Mouse (Mus musculus): ENCODE measurements around the gene Dph2. TPM values are rescaled to one million over a fixed set of nuclear protein-coding genes. Genes with fewer than 3 reads are reported as not detected.

The Dph2 gene
- total RNA-seq, 2 experiments from 2014 or later, result 10.3 to 13.0 TPM

DNA sequence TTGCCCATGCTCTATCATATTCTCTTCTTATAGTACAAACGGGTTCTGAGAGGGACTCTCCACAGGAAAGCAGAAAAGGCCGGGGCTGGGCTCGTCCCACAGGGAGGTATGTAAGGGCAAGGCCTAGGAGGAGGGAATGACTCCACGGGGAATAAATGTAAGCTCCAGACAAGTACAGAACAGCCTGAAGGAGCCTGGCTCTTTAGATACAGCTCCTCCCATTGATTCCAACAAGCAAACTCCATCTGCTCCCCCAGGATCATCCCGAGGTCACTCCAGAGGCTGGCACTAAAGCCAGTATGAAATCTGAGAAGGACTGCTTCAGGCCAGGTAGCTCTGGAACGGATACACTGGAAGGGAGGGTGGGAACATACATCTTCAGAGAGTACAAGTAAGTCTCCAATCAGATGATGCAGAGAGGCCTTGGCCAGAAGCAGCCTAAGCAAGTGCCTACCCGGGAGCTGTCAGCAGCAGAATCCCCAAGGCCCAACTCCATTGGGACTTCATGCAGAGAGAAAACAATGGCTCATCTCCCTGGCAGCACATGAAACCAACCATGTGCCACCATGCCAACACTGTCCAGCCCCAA, 20.9 kb upstream of the Dph2 start:
- no peak for ATAC-seq (replicated peaks; ENCODE audit: poor library complexity)

DNA sequence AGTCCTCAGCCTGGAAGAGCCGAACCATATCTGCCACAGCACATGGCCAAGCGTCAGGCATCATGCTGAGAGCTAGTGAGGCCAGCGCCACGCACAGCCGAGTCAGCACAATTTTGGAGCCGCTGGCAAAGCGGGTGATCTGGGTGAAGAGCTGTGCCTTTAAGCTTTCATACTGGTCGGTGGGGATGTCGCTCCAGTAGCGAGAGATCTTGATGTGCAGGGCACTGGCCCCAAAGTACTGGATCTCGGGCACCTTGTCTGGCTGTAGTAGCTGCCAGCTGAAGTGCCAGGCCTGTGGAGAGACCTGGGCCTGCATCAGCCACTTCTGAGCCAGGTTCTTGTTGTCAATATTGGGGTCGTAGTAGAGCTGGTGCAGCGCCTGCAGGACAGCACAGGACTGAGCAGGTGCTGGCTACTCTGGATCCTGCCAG, 20.3 kb upstream of the Dph2 start:
- no peak for ATAC-seq (replicated peaks; ENCODE audit: poor library complexity)

DNA sequence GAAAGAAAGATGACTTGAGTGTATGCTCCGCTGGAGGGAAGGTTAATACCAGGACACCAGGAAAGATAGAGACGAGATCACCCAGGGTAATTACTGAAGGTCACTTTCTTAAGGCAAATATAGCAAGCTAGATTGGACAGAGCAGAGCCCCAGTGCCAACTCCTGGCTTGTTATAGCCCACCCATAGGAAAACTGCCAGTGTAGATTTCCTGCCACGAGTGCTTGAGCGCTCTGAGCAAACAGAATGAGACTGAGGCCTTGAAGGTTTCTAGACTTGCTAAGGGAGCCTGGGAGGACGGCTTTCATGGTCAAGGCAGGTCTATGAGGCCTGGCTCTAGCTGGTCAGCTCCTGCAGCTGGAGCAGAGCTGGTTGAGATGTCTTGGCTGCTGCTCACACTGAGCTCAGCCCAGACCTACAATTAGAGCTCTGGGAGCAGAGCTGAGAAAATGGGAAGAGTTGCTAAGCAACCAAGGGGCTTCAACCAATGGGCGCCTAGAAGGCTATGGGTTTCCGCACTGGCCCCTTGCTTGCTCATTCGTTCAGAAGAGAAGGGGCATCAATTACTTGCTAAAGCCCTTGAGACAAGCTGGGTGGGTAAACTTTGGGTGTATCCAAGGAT, 17.1 kb upstream of the Dph2 start:
- ATAC-seq (replicated peaks; ENCODE audit: poor library complexity), result no peak

DNA sequence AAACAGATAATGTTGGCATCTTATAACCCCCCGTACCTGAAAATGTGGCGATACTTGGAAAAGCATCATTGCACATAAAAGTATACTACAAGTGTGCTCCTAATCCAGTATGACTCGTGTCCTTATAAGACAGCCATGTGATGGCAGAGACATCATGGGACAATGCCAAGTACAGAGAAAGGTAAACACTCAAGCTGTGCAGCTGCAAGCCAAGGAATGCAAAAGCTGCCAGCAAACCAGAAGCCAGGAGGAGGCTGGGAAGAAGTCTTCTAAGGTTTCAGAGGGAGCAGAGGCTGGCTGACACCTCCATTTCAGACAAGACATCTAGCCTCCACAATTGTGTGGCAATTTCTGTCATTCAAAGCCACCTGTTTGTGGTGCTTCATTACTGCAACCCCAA, 14.4 kb upstream of the Dph2 start:
- no peak for ATAC-seq (replicated peaks; ENCODE audit: poor library complexity)

DNA sequence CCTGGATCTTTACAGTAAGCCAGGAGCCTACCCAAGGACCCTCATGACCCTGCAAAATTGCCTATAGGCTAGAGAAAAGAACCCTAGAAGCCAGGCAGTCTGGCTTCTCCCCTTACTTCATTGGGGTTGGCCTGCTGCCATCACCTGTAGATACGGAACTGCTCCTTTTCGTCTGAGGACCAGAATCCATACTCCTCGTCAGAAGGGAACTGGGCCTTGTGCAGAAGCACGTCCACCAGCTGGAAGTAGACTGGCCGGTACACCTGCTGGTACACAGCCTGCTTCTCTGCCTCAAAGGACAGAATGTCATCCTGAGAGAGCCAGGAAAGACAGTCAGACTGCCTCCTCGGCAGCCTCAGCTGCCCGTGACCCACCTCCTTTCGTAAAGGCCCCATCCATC, 12.9 kb upstream of the Dph2 start:
- ATAC-seq (replicated peaks; ENCODE audit: poor library complexity), result no peak

DNA sequence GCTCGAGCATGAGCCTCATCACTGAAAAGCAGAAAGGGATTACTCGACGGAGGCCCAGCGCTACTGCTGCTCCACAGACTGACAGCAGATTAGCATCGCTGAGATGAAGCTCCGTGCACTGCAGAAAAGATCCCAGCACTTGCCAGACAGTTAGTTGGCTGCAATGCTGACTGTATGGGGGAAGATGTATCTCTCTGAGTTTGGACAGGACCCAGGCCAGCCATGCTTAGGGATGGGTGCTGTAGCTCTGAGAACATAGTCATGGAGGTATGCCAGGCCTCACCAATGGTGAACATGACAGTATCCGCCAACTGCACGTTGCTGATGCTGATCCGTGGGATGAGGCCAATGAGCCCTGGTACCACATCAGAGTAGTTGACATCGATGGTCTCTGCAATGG, 12.3 kb upstream of the Dph2 start:
- ATAC-seq (replicated peaks; ENCODE audit: poor library complexity), result no peak

DNA sequence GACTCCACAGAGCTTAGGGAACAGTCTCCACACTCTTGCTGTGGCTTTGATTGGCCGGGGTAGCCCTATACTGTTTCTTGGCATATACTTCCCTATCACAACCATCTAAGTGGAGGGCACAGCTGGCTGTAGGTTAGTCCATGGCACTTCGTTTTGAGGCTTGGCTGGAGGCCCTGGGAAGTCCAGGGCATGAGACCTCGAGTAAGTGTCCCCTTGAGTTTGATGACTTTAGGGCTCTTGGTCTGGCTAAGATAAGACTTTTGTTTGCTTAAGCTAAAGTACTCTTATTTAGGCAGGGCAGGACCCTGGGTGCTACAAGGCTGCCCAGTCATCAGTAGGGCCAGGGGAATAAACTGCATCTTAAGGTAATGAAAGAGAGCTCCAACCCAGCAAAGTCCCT, 6.3 kb upstream of the Dph2 start:
- no peak for ATAC-seq (replicated peaks; ENCODE audit: poor library complexity)

DNA sequence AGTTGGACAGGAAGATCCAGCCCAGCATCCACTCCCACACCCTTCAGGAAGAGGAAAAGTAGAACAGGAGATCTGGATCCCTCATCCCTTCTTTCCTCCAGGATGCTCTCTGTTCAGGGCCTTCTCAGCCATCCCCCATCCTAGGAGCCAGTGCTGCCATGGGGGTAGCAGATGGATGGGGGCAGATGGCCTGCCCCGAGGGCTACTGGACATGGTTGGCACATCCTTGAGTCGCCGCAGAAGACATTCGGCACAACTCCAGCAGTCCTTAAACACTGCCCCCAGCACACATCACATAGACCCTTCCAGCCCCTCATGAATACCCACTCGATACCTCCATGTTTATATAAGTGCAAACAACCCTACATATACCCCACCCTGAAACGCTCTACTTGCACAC, 4.2 kb upstream of the Dph2 start:
- ATAC-seq (replicated peaks; ENCODE audit: poor library complexity), result no peak

DNA sequence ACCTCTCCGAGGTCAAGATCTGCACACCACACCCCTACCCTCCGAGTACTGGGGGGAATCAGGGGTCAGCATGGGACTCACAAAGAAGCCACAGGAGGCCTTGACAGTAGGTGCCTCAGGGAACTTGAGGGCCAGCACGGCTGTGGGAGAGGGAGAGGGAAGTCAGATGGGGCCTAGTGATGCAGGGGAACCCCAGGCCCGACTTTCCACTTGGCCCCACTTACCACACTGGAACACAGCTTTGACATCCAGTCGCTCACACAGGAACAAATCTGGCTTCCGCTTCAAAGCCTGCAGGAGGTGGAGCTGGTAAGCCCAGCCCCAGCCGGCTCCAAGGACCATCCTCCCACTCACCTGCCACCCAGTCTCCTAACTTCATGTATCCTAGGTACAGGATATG, 3.5 kb upstream of the Dph2 start:
- ATAC-seq (replicated peaks; ENCODE audit: poor library complexity), result no peak

DNA sequence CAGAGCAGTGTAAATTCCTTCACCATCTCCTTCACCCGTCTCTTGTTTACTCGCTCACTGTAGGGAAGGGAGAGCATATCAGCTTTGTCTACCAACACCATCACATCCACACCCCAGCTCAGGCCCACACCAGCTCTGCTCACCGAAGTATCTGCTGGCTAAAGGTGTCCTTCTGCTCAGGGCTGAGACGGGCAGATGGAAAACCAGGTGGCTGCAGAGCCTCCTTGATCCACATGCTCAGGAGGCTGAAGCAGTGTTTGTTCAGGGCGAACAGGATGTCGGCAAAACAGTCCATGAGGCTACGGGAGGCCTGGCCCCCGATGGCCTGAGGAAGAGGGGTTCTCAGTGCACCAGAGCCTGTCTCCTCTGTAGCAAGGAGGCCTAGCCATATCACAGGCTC, 2.8 kb upstream of the Dph2 start:
- ATAC-seq (replicated peaks; ENCODE audit: poor library complexity), result no peak

DNA sequence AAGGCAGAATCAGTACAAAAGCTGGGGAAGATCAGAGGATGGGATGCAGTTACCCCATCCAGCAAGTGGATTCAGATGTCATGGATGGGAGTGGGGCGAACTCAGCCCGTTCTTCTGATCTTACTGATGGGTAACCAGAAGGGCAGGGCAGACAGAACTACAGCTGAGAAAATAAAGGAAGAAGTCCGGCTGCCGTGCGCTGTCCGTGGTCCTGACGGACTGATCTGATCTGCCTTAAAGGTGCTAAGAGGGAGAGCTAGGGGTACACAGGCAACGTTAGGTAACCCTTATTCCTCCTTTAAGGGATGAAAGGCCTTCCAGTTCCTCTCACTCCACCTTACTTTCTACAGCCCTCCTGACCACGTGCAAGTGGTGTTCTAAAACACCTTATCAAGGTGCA, 1.5 kb upstream of the Dph2 start:
- peak; percentile 57 for ATAC-seq (replicated peaks; ENCODE audit: poor library complexity)

DNA sequence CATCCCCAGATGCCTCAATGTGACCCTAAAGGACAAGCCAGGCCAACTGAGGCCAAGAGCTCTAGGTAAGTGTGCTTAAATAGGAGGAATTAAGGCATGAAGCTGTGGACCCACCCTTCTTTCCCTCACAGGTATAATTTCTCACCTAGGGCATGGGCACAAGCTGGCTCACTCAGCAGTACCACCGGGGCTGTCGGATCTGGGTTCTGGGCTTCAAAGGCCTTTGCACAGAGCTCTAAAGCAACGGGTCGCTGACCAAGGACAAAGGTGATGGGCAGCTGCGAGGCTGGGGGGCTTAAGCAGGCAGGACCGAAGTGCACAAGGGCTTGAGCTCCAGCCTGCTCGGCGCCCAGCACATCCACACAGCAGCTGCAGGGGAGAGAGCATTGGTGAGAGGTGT, 1.1 kb downstream of the Dph2 start:
- ATAC-seq (replicated peaks; ENCODE audit: poor library complexity), result no peak

DNA sequence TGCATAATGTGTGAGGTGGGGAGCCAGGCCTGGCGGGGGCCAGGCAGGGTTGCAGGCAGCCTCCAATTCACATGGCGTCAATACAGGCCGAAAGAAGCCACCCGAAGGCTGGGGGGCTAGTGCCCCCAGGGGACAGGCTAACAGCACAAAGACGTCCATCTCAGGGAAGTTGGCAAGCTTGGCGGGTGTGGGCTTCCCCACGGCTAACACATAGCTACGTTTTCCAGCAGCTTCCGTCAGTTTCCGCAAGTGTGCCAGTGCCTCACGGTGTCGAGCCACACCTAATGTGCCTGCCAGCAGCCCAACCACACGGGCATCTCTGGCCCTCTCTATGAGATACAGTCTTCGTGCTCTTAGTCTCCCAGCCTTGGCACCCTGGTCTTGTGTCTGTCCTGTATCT, 1.8 kb downstream of the Dph2 start:
- no peak for ATAC-seq (replicated peaks; ENCODE audit: poor library complexity)

DNA sequence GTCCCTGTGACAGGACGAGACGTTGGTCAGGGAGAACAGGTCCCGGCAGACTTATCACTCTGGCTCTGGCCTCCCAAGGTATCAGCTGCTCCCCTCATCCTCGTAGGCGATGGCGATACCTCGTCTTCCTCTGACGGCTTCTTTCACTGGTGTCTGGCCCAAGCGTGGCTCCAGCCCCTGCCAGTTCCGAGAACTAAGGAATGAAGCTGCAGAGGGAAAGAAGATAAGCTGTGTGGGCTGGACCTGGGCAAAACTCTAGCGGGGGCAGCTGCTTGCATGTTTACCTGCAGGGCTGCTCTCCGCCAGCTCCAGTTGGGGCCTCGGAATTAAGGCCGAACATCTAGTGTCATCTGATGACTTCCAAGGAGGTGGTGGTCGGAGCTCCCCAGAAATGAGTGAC, 2.4 kb downstream of the Dph2 start:
- no peak for ATAC-seq (replicated peaks; ENCODE audit: poor library complexity)

DNA sequence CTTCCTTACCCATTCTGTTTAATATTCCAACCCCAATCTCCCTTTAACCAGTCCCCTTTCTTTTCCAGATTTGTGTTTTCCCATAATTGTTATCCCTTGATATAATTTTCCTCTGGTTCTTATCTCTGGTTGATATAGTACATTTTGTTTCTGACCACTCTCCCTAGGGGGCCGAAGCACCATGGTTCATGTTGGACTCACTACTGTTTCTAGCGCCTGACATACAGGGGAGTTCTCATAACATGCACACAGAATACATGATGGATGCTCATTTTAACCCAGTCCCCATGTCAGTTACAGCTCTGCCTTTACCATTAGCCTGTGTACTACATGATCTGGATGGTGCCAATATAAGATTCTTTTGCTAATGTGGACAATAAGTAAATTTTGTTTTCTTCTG, 3.9 kb downstream of the Dph2 start:
- no peak for ATAC-seq (replicated peaks; ENCODE audit: poor library complexity)

DNA sequence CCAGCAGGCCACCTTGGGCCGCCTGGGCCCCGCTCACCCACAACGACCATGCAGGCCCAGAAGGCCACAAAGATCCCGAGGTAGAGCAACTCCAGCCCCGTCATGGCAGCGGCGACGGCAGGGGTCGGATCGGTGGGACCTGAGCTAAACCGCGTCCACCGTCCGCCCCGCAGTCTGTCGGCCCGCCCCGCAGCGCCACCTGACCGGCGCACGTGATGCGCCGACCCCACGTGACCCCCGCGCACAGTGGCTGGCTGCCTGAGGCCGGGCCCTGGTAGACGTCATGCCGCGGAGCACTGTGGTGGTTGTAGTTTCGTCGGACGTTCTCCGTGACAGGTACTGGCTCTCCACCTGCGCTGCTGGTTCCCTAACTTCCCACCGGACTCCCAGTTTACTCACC, 4.7 kb downstream of the Dph2 start, which contains the start of gene Atp6v0b:
Gene Atp6v0b (minus strand): TSS at position 201 of the 400 bp plus-strand sequence.
- peak; percentile 70 for ATAC-seq (replicated peaks; ENCODE audit: poor library complexity)

DNA sequence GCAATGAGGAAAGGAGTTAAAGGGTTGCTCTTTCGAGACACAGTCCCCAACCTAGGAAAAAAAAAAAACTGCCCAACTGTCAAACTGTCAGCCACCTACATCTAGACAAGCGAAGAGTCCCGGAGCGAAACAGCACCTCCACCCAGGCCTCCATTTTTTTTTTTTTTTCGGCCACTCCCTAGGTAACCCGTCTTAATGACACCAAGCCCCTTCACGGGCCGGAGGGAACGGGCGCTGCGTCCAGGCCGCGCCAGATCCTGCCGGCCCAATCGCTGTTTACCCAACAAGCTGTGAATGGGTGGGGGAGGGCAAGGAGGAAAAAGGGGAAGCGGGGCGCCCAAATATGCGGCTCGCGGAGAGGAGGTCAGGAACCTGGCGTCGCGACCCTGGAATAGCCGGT, 5.2 kb downstream of the Dph2 start:
- peak; percentile 46 for ATAC-seq (replicated peaks; ENCODE audit: poor library complexity)

DNA sequence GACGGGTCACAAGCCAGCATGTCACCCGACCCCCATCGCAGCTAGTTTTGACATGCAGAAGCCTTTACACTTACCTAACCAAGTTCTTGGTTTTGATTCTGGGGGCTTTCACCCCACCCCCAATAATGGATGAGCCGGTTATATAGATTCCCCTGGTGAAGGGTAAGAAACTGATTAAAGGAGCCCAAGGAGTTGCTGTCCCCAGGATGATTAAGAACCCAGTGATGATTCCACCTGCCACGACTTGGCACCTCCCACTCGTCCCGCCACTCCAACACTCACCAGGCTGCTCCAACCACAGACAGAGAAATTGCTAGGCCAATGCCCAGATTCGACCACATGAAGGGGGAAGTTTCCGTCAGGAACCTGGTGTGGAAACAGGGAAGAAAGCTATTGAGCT, 5.8 kb downstream of the Dph2 start:
- ATAC-seq (replicated peaks; ENCODE audit: poor library complexity), result peak; percentile 1; the same call in 1 of the 2 replicates

DNA sequence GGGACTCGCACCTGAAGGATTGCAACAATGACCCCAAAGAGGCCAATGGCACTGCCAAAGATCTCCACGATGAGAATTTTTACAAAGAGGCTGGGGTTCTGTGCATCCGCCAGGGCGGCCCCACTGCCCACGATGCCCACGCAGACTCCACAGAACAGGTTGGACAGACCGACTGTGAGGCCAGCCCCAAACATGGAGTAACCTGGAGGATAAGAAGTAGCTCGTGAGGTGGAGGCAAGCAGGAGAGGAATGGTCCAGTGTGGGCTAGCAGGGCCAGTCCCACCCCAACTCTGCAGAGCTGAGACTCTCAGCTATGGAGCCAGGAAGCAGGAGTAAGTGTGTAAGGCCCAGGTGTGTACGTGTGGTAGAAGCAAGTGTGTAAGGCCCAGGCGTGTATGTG, 6.7 kb downstream of the Dph2 start:
- no peak for ATAC-seq (replicated peaks; ENCODE audit: poor library complexity)

DNA sequence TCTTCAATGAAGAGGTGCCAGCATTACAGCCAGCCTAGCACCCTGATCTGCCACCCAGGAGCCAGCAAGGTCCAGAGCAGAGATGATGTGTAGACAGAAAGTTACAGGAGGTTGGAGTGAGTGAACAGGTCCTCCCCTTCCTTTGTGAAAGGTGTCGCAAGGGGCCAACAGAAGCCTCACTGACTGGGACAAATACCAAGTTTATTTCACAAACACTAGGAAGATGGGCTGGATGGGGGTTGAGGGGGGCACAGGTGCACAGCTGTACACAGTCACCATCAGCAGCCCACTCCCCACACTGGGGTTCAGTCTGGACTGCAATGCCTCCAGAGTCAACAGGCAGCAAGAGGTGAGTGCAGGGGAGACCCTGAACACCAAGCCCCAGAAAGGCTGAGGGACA, 7.7 kb downstream of the Dph2 start:
- no peak for ATAC-seq (replicated peaks; ENCODE audit: poor library complexity)

DNA sequence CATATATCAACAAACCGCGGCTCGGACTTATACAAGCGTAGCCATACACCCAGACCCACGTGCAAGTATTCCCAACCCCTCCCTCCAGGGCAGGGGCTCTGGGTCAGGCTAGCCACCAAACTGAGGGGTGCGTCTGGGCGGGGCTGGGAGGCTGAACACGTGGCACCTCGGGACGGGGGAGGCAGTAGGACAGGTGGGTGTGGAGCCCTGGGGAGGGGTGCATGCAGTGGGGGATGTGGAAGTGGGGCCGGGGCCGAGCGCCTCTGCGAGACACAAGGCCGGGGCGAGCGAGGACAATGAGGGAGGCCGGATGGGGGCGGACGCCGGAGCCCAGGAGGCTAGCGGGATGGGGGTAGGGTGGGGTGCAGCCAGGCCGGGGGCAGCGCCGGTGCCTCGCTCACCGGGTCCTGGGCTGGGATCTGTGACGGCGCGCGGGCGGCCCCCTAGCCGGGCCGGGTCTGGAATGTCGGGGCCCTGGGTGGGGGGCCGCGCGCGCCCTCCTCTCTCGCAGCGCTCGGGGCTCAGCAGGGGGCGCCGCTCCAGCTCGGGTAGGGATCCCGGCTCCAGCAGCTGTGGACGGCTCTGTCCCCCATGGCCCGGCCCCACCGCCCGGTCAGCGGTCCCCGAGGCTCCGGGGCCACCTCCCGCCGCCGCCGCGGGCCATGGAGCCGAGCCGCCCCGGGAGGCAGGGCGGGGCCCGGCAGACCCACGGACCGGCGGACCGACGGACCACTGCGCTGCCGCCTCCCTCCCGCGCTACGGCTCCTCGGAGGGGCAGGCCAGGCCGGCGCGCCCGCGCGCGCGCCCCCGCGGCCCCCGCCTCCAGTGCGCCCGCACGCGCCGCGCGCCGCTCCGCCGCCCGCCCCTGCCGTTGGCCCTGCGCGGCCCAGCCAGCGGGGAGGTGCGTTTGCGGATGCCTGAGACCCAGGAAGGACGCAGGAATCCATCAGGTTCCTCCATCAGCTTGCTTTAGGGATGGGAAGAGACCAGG, 8.8 kb downstream of the Dph2 start, which contains the start of gene B4galt2:
Gene B4galt2 (minus strand): TSS at position 787 of the 991 bp plus-strand sequence.
- no peak for ATAC-seq (replicated peaks; ENCODE audit: poor library complexity)

DNA sequence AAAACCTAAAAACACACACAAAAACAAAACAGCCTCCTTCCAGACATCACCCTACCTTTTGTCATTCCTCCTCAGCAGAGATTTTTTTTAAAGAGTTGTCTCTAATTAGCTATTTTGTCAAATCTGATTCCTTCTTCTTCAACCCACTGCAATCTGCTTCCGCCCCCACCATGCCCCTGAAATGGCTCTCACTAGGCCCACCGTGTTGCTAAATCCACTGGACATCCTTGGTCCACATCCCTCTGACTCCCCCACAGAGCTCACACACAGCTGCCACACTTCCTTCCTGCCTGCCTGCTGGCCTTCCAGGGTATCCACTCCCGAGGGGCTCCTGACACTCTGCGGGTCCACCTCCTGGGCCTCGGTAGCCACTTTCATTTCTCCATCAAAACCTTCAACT, 13.1 kb downstream of the Dph2 start:
- ATAC-seq (replicated peaks; ENCODE audit: poor library complexity), result no peak
